26 mouse cellular contexts compared by ENCODE assay signal in the genomic region with DNA sequence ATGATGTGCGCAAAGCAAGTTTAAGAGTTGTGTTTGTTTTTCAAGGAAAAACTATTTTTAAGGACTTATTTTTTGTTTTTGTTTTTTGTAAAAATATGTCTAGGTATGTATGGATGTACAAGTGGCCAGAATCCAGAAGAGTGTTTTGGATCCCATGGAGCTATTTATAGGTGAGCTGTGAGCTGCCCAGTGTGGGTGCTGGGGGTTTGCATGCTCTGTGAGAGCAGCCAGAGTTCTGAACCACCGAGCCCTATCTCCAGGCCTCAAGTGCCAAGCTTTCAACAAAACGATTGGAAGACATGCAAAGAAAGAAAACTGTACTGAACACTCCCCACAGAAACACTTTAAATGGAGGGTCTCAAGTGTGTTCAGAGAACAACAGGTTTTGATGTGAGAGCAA. TPM values are rescaled to one million over a fixed set of nuclear protein-coding genes. Genes with fewer than 3 reads are reported as not detected.
"Had no signal": no experiment of that assay in that cellular context is flagged by ENCODE, and none has a peak within 500 bp of the region (broad histone marks: within the 10 kb centered on the region; RNA-seq: fewer than 3 reads in every experiment).

No protein-coding gene starts in this region.

- H3K4me1 ChIP-seq: midbrain, embryonic 10.5 days; midbrain, embryonic 12.5 days; neural tube, embryonic 13.5 days; neural tube, embryonic 15.5 days had no signal

- H3K4me3 ChIP-seq: midbrain, embryonic 10.5 days; midbrain, embryonic 12.5 days; myocyte; neural tube, embryonic 13.5 days; neural tube, embryonic 15.5 days had no signal

- H3K9me3 ChIP-seq: midbrain, embryonic 10.5 days; midbrain, embryonic 12.5 days; neural tube, embryonic 13.5 days; neural tube, embryonic 15.5 days had no signal

- H3K4me2 ChIP-seq: lung, embryonic 14.5 days; midbrain, embryonic 12.5 days; neural tube, embryonic 13.5 days; neural tube, embryonic 15.5 days had no signal

- H3K9ac ChIP-seq: lung, embryonic 14.5 days; midbrain, embryonic 12.5 days; neural tube, embryonic 13.5 days; neural tube, embryonic 15.5 days had no signal

- ATAC-seq: midbrain, embryonic 16.5 days had no signal

- DNase-seq: lung, embryonic 14.5 days; lung, postnatal 10 days; lung, postnatal 4 days; midbrain, embryonic 14.5 days; retina, postnatal 1 day; right cerebral cortex, adult 18-20 months; right cerebral cortex, postnatal 25 days; right cerebral cortex, postnatal 4 days; spleen, adult 18-20 months; thymus, adult 18-20 months; thymus, postnatal 14 days; thymus, postnatal 36 days had no signal

- H3K27ac ChIP-seq: midbrain, embryonic 10.5 days; midbrain, embryonic 12.5 days; neural tube, embryonic 13.5 days; neural tube, embryonic 15.5 days had no signal

- H3K27me3 ChIP-seq: midbrain, embryonic 12.5 days; neural tube, embryonic 13.5 days; neural tube, embryonic 15.5 days had no signal

RNA-seq across cellular contexts. Expression of gene Acrv1, which starts 12.9 kb away (rescaled TPM):
- total RNA-seq: megakaryocyte, adult 5-6 weeks; megakaryocyte-erythroid progenitor cell, adult 5-6 weeks had no signal
- polyA plus RNA-seq: lung, embryonic 14.5 days; lung, embryonic 16.5 days; midbrain, embryonic 10.5 days; midbrain, embryonic 12.5 days; midbrain, embryonic 14.5 days; midbrain, embryonic 16.5 days; myocyte; neural tube, embryonic 11.5 days; neural tube, embryonic 13.5 days; neural tube, embryonic 15.5 days; small intestine, adult 2 months; stomach, embryonic 14.5 days; stomach, embryonic 16.5 days; thymus, postnatal 0 days had no signal
